Mouse (Mus musculus): ENCODE results near the gene Arhgap42. TPM values are rescaled to one million over a fixed set of nuclear protein-coding genes. Genes with fewer than 3 reads are reported as not detected.

Arhgap42 gene
- polyA plus RNA-seq, 1 experiment from 2014 or later = 23.4 TPM

- no peak for TF ChIP-seq CTCF (IDR thresholded peaks at IDR 0.05; ENCODE audit: low read depth)
- ATAC-seq = no peak
- H3K27me3 ChIP-seq (replicated peaks; ENCODE audit: control insufficient read depth, insufficient read depth, low read length) = no peaks in the 10 kb centered on the region
- H3K27ac ChIP-seq (ENCODE audit: low read depth, low read length) = no peak overlapping the region
- H3K36me3 ChIP-seq (ENCODE audit: control insufficient read depth, insufficient read depth) = no peaks in the 10 kb centered on the region
- WGBS = 67% methylated on average over 4 of the region's 4 CpGs
- H3K9ac ChIP-seq (ENCODE audit: low read depth, low read length) = no peak overlapping the region
- no peak overlapping the region for H3K4me2 ChIP-seq (replicated peaks; ENCODE audit: low read depth)
- H3K9me3 ChIP-seq (ENCODE audit: control insufficient read depth) = no peaks in the 10 kb centered on the region
- H3K4me1 ChIP-seq (replicated peaks; ENCODE audit: control insufficient read depth, insufficient read depth, low read length) = no peaks in the 10 kb centered on the region
- no peak overlapping the region for H3K4me3 ChIP-seq (ENCODE audit: low read depth, low read length)
These were observed 73.2 kb downstream of the Arhgap42 start for GRCm38 (mm10) chr9:9165641-9166063.

- Histone ChIP-seq H3K4me2 (replicated peaks; ENCODE audit: low read depth) (no peak overlapping the region), H3K9ac (ENCODE audit: low read depth, low read length) (no peak overlapping the region), H3K9me3 (ENCODE audit: control insufficient read depth) (no peaks in the 10 kb centered on the region), H3K4me3 (ENCODE audit: low read depth, low read length) (no peak overlapping the region), H3K36me3 (ENCODE audit: control insufficient read depth, insufficient read depth) (no peaks in the 10 kb centered on the region), H3K27ac (ENCODE audit: low read depth, low read length) (no peak overlapping the region), H3K4me1 (replicated peaks; ENCODE audit: control insufficient read depth, insufficient read depth, low read length) (no peaks in the 10 kb centered on the region), H3K27me3 (replicated peaks; ENCODE audit: control insufficient read depth, insufficient read depth, low read length) (no peaks in the 10 kb centered on the region)
- TF ChIP-seq CTCF (IDR thresholded peaks at IDR 0.05; ENCODE audit: low read depth) = no peak
- 64% methylated on average over 3 of the region's 3 CpGs for WGBS
- no peak for ATAC-seq
These were observed 78.2 kb downstream of the Arhgap42 start for GRCm38 (mm10) chr9:9160736-9161135.

GRCm38 (mm10) chr9:9158241-9158640 is 80.7 kb downstream of the Arhgap42 start:
- 82% methylated on average over 3 of the region's 3 CpGs for WGBS
- no peak for TF ChIP-seq CTCF (IDR thresholded peaks at IDR 0.05; ENCODE audit: low read depth)
- no peaks in the 10 kb centered on the region for H3K9me3 ChIP-seq (ENCODE audit: control insufficient read depth)

GRCm38 (mm10) chr9:9157425-9157824 is 81.5 kb downstream of the Arhgap42 start:
- TF ChIP-seq CTCF (IDR thresholded peaks at IDR 0.05; ENCODE audit: low read depth) = no peak
- no peak overlapping the region for H3K27ac ChIP-seq (ENCODE audit: low read depth, low read length)
- H3K9ac ChIP-seq (ENCODE audit: low read depth, low read length) = no peak overlapping the region
- H3K27me3 ChIP-seq (replicated peaks; ENCODE audit: control insufficient read depth, insufficient read depth, low read length) = no peaks in the 10 kb centered on the region
- ATAC-seq = no peak
- no peaks in the 10 kb centered on the region for H3K36me3 ChIP-seq (ENCODE audit: control insufficient read depth, insufficient read depth)
- no peak overlapping the region for H3K4me3 ChIP-seq (ENCODE audit: low read depth, low read length)
- whole genome bisulfite sequencing = 78% methylated on average over 2 of the region's 2 CpGs
- no peaks in the 10 kb centered on the region for H3K4me1 ChIP-seq (replicated peaks; ENCODE audit: control insufficient read depth, insufficient read depth, low read length)
- no peaks in the 10 kb centered on the region for H3K9me3 ChIP-seq (ENCODE audit: control insufficient read depth)
- no peak overlapping the region for H3K4me2 ChIP-seq (replicated peaks; ENCODE audit: low read depth)

More at GRCm38 (mm10) chr9:9158241-9158640, 80.7 kb downstream of the Arhgap42 start:
- no peak overlapping the region for H3K27ac ChIP-seq (ENCODE audit: low read depth, low read length)
- H3K27me3 ChIP-seq (replicated peaks; ENCODE audit: control insufficient read depth, insufficient read depth, low read length) = no peaks in the 10 kb centered on the region
- no peaks in the 10 kb centered on the region for H3K4me1 ChIP-seq (replicated peaks; ENCODE audit: control insufficient read depth, insufficient read depth, low read length)
- no peaks in the 10 kb centered on the region for H3K36me3 ChIP-seq (ENCODE audit: control insufficient read depth, insufficient read depth)
- no peak for ATAC-seq
- H3K4me3 ChIP-seq (ENCODE audit: low read depth, low read length) = no peak overlapping the region
- no peak overlapping the region for H3K4me2 ChIP-seq (replicated peaks; ENCODE audit: low read depth)
- H3K9ac ChIP-seq (ENCODE audit: low read depth, low read length) = no peak overlapping the region

GRCm38 (mm10) chr9:9154636-9155035 is 84.3 kb downstream of the Arhgap42 start:
- Histone ChIP-seq H3K9ac (ENCODE audit: low read depth, low read length) (no peak overlapping the region), H3K9me3 (ENCODE audit: control insufficient read depth) (no peaks in the 10 kb centered on the region), H3K4me2 (replicated peaks; ENCODE audit: low read depth) (no peak overlapping the region), H3K4me1 (replicated peaks; ENCODE audit: control insufficient read depth, insufficient read depth, low read length) (no peaks in the 10 kb centered on the region), H3K27ac (ENCODE audit: low read depth, low read length) (no peak overlapping the region), H3K27me3 (replicated peaks; ENCODE audit: control insufficient read depth, insufficient read depth, low read length) (no peaks in the 10 kb centered on the region), H3K36me3 (ENCODE audit: control insufficient read depth, insufficient read depth) (no peaks in the 10 kb centered on the region), H3K4me3 (ENCODE audit: low read depth, low read length) (no peak overlapping the region)
- 86% methylated on average over 3 of the region's 3 CpGs for WGBS
- ATAC-seq = no peak
- no peak for TF ChIP-seq CTCF (IDR thresholded peaks at IDR 0.05; ENCODE audit: low read depth)

GRCm38 (mm10) chr9:9144301-9145121 is 94.4 kb downstream of the Arhgap42 start:
- no peak for ATAC-seq
- Histone ChIP-seq H3K4me1 (replicated peaks; ENCODE audit: control insufficient read depth, insufficient read depth, low read length) (no peaks in the 10 kb centered on the region), H3K27me3 (replicated peaks; ENCODE audit: control insufficient read depth, insufficient read depth, low read length) (no peaks in the 10 kb centered on the region), H3K27ac (ENCODE audit: low read depth, low read length) (no peak overlapping the region), H3K9me3 (ENCODE audit: control insufficient read depth) (no peaks in the 10 kb centered on the region), H3K4me2 (replicated peaks; ENCODE audit: low read depth) (no peak overlapping the region), H3K36me3 (ENCODE audit: control insufficient read depth, insufficient read depth) (no peaks in the 10 kb centered on the region), H3K4me3 (ENCODE audit: low read depth, low read length) (no peak overlapping the region), H3K9ac (ENCODE audit: low read depth, low read length) (no peak overlapping the region)
- no peak for TF ChIP-seq CTCF (IDR thresholded peaks at IDR 0.05; ENCODE audit: low read depth)
- WGBS = 86% methylated on average over 7 of the region's 7 CpGs

Data from intestine, postnatal 0 days (tissue).